Mouse (Mus musculus) erythroid progenitor cell, adult 5-6 weeks (primary cell): ENCODE data around the gene Il2rb. TPM values are rescaled to one million over a fixed set of nuclear protein-coding genes. Genes with fewer than 3 reads are reported as not detected.

Source experiments
- total RNA-seq, 2 experiments: library from RNA; stranded (forward) in 1 of 2; stranded (reverse) in 1 of 2; fragments of 150-400 nt in 1 of 2; fragments of 186-747, 209-891 nt in 1 of 2; gene quantifications; 2 replicates each; pipeline versions ENCODE4 v1.2.3 to v1.2.4; 2015 to 2017; ENCODE audit warnings: low replicate concordance in 2 of 2

The Il2rb gene
- total RNA-seq, 2 experiments from 2014 or later = 3.9 to 10.5 TPM

Other genes with a start within 250 kb of the Il2rb start
- 1.1 and 5.0 TPM in 2 replicates for gene Csf2rb2, start 189.6 kb downstream of the Il2rb start, total RNA-seq (2015; ENCODE audit: low replicate concordance)
- 0.13 TPM in 1 of 2 replicates, not detected in the other for gene Csf2rb2, start 189.6 kb downstream of the Il2rb start, total RNA-seq (2017; ENCODE audit: low replicate concordance)
- 12.6 and 18.0 TPM in 2 replicates for gene Csf2rb, start 169.5 kb downstream of the Il2rb start, total RNA-seq (2015; ENCODE audit: low replicate concordance)
- gene Csf2rb, start 169.5 kb downstream of the Il2rb start, total RNA-seq (2017; ENCODE audit: low replicate concordance) = 4.9 and 6.8 TPM in 2 replicates
- gene Tex33, start 99.4 kb downstream of the Il2rb start, total RNA-seq (2015; ENCODE audit: low replicate concordance) = not detected in 2 replicates
- not detected in 2 replicates for gene Tex33, start 99.4 kb downstream of the Il2rb start, total RNA-seq (2017; ENCODE audit: low replicate concordance)
- 29.3 and 42.2 TPM in 2 replicates for gene Tst, start 89.4 kb downstream of the Il2rb start, total RNA-seq (2015; ENCODE audit: low replicate concordance)
- 15.8 and 20.8 TPM in 2 replicates for gene Tst, start 89.4 kb downstream of the Il2rb start, total RNA-seq (2017; ENCODE audit: low replicate concordance)
- gene Mpst, start 88.9 kb downstream of the Il2rb start, total RNA-seq (2015; ENCODE audit: low replicate concordance) = 32.8 and 35.2 TPM in 2 replicates
- gene Mpst, start 88.9 kb downstream of the Il2rb start, total RNA-seq (2017; ENCODE audit: low replicate concordance) = 45.6 and 67.9 TPM in 2 replicates
- 2.2 and 14.7 TPM in 2 replicates for gene Kctd17, start 66.7 kb downstream of the Il2rb start, total RNA-seq (2015; ENCODE audit: low replicate concordance)
- gene Kctd17, start 66.7 kb downstream of the Il2rb start, total RNA-seq (2017; ENCODE audit: low replicate concordance) = not detected in 2 replicates
- not detected in 2 replicates for gene Tmprss6, start 26.6 kb downstream of the Il2rb start, total RNA-seq (2015; ENCODE audit: low replicate concordance)
- gene Tmprss6, start 26.6 kb downstream of the Il2rb start, total RNA-seq (2017; ENCODE audit: low replicate concordance) = 0.26 TPM in 1 of 2 replicates, not detected in the other
- 4.3 TPM in 1 of 2 replicates, not detected in the other for gene C1qtnf6, start 36.1 kb upstream of the Il2rb start, total RNA-seq (2015; ENCODE audit: low replicate concordance)
- not detected in 2 replicates for gene C1qtnf6, start 36.1 kb upstream of the Il2rb start, total RNA-seq (2017; ENCODE audit: low replicate concordance)
- not detected in 2 replicates for gene Sstr3, start 49.4 kb upstream of the Il2rb start, total RNA-seq (2015; ENCODE audit: low replicate concordance)
- not detected in 2 replicates for gene Sstr3, start 49.4 kb upstream of the Il2rb start, total RNA-seq (2017; ENCODE audit: low replicate concordance)
- 126 and 259 TPM in 2 replicates for gene Rac2, start 77.5 kb upstream of the Il2rb start, total RNA-seq (2015; ENCODE audit: low replicate concordance)
- gene Rac2, start 77.5 kb upstream of the Il2rb start, total RNA-seq (2017; ENCODE audit: low replicate concordance) = 61.6 and 79.4 TPM in 2 replicates
- gene Cyth4, start 101.8 kb upstream of the Il2rb start, total RNA-seq (2015; ENCODE audit: low replicate concordance) = 11.2 and 18.4 TPM in 2 replicates
- gene Cyth4, start 101.8 kb upstream of the Il2rb start, total RNA-seq (2017; ENCODE audit: low replicate concordance) = 16.3 and 20.8 TPM in 2 replicates
- gene Elfn2, start 223.5 kb upstream of the Il2rb start, total RNA-seq (2015; ENCODE audit: low replicate concordance) = not detected in 2 replicates
- not detected in 2 replicates for gene Elfn2, start 223.5 kb upstream of the Il2rb start, total RNA-seq (2017; ENCODE audit: low replicate concordance)